Mouse (Mus musculus): Measurements from ENCODE around the gene Park7. TPM values are rescaled to one million over a fixed set of nuclear protein-coding genes. Genes with fewer than 3 reads are reported as not detected.
A peak's percentile ranks its signal among the peaks of the same experiment; 100 is the strongest.

Gene Park7
- total RNA-seq (2022), result 100 to 1,000 TPM; 239 to 338 (median 269) TPM

DNA sequence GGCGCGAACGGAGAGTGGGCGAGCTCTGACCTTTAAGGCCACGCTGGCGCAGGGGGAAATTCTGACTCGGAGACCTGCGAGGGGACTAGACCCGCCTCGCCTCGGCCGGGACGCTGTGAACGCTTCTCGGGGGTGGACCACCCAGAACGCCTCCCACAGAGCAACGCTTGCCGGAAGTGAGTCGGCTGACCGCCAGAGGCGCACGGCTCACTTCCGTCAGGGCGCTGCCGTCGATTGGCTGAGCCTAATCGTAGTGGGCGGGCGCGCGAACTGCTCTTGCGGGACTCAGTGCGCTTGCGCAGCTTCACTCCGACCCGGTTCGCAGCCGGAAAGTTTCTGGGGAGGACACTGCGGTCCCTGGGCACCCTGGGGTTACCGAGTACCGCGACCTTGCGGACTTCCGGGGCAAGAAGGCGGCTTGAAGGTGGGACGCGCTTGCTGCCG lies at the start of gene Park7, which contains the start of gene Tnfrsf9:
TSS of gene Park7 (minus strand) at position 148 of the 444 bp plus-strand sequence.
TSS of gene Tnfrsf9 (plus strand) at position 273 of the 444 bp plus-strand sequence.
- DNase-seq, result peak; percentile 96

DNA sequence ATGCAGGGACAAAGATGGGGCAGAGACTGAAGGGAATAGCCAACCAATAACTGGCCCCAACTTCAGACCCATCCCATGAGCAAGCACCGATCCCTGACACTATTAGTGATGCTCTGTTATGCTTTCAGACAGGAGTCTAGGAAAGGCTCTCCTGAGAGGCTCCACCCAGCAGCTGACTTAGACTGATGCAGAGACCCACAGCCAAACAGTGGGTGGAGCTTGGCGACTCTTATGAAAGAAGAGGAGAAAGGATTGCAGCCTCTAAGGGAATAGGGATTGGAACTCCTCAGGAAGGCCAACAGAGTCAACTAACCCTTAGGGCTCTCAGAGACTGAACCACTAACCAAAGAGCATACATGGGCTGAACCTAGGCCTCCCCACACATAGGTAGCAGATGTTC lies 49.5 kb upstream of the Park7 start:
- no peak for DNase-seq

DNA sequence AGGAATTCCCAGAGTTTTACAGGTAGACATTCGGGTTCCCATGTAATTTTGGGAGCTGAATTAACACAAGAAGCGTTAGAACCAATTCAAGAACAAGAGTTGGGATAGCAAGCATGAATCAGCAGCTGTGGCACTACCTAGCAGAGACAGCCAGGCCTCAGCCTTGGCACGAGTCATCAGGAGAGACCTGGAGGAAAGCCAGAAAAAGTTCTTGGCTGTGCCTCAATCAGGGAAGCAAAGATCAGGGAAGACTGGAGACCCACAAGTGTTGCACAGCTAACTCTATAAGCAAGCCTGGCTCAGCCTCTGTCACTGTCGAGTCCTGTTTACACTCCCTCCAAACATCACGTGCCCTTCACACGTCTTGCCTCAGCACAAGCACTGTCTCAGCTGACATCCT lies 48.0 kb upstream of the Park7 start:
- DNase-seq, result peak; percentile 71

DNA sequence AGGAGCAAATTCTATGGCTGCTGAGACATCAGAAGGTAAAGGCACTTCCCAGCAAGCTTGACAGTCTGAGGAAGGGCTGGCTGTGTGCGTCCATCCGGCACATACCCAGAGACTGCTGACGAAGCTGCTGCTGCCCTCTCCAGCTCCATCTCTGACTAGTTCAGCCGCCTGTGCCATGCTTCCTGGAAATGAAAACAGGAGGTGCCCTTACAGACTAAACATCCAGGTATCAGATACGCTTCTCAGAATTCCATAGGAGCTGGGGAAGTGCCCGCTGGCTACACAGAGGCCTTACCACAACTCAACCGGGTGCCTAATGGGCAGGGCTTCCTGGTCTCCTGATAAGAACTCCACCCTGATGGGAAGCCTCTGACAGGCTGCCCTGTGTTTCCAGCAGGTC lies 44.3 kb upstream of the Park7 start:
- DNase-seq, result no peak

DNA sequence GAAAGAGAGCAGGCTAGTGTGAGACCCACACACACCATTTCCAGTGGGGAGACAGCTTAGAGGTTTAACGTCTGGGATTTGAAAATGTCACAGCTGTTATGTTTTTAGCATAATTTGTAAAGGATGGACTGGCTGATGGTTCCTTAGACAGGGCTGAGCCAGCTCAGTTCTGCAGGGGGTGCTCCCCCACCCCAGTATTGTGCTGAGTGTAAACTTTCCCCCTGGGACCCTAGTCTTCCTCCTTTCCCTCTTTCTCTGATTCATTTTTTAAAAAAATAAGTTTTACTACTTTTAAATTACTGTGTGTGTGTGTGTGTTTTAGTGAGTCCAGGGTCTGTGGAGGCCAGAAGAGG lies 42.8 kb upstream of the Park7 start:
- DNase-seq, result no peak

DNA sequence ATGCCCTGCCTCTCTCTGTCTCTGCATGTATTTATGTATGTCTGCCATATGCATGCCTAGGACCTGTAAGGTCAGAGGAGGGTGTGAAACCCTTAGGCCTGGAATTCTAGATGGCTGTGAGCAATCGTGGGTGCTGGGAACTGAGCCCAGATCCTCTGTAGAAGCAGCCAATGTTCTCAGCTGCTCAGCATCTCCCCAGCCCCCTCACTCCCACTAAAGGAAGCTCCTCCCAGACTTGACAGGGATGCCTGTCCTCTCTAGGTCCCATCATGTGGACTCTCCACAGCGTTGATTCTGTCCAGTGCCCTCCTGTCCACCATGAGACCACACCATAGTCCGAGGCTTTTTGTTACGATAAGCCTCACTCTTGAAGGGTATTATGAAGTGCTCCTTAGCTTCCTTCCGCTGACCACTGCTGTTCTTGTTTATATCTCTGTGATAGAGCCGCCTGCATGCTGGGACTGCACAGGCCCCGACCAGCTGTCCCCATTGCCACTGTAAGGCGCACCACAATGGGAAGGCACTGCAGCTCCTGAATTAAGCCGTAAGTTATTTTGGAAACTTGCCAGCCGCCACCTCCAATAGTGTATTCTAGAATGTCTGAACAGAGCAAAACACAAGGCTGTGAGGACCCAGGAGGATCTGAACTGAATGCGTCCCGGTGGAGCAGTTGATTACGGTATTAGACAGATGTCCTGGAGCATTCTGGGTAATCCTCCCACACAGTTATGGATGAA lies 42.3 kb upstream of the Park7 start:
- DNase-seq, result no peak

DNA sequence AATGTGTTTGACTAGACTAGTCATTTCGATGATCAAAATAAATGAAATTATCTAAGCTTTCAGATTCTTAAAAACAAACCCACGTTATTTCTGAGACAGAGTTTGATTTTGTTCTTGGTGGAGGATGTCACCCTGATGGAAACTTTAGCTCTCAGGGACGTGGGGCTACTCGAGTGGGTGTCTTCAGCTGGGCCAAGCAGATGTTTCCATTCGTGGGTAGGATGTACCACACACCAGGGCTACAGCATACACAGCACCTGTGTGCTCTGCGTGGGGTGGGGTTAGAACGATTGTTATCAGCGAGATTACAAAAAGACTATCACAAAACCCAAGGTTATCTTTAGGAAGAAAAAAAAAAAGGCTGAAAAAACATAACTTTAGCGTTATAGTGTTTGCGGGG lies 36.7 kb upstream of the Park7 start:
- no peak for DNase-seq

DNA sequence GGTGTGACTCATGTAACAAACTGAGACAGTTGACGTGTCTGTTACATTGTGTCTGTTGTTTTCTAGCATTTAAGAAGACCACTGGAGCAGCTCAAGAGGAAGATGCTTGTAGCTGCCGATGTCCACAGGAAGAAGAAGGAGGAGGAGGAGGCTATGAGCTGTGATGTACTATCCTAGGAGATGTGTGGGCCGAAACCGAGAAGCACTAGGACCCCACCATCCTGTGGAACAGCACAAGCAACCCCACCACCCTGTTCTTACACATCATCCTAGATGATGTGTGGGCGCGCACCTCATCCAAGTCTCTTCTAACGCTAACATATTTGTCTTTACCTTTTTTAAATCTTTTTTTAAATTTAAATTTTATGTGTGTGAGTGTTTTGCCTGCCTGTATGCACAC lies 30.5 kb upstream of the Park7 start:
- DNase-seq, result no peak

DNA sequence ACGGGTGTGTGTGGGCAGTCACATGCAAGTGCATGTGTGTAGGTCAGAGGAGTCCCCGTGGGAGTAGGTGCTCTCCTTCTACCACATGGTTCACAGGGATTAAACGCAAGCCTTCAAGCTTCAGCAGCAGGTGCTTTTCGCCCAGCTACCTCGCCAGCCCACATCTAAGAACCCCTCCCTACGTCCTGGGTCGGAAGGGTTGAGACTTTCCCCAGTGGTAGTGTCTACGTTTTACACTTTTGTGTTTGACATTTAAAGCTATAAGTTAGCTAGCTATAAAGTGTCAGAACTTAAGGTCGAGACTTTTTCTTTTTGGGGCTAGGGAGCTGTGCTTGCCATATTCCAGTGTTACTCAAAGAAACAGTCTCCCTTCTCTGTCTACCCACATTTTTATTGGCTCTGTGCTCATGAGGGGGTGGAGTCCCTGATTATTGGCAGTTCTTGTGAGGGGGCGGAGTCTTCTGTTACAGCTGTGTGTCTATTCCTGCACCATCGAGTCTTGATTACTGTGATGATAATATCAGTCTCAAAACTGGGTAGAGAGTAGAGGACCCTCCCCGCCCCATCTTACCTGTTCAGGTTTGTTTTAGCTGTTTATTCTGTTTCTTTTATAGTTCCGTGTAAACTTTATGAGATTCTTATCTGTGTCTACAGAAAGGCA lies 25.9 kb upstream of the Park7 start:
- DNase-seq, result no peak

DNA sequence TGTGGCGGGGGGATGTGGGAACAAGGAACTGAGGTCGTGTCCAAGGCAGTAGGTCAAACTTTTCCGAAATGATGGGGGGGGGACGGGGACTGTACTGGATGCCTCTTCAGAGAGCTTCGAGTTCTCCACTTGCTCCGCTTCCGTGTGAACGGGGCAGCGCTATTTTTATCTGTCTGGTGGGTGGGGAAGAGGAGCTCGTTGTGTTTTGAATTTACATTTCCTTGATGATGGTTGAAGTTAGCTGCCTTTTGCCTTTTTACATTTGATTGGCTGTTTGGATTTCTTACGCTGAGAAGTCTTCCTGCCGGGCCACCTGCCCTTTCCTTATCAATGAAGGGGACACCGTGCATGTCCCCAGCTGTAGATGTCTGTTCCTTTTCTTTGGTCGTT lies 23.8 kb upstream of the Park7 start:
- no peak for DNase-seq

DNA sequence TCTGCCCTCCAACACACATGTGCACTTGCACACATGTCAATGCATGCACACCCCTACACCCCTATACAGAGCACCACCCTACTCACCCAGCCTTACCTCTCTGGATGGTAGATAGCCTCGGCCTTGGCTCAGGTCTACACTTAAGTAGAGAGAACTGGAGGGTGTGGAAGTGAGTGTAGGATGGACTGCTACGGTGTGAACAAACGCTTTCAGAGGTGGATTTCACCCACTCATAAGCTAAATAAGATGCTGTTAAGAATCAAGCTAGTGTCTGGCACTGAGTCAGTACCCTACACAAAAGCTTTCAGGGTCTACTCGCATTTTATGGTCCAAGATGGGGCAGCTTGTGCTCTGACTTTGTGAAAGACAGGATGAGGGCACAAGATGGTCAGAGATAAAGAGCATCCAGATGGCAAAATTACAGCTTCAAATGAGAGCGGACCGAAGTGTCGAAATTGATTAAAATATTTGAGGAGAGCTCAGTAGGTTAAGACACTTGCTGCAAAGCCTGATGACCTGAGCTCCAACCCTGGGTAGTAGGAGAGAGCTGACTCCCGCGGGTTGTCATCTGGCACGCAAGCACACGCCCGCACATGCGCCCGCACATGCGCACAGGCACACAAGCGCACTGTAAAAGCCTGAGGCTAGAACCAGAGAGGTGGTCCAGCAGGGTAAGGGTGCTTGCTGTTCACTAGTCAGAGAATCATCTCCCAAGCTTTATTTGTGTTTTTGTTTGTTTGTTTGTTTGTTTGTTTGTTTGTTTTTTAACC lies 23.2 kb upstream of the Park7 start:
- DNase-seq, result no peak

DNA sequence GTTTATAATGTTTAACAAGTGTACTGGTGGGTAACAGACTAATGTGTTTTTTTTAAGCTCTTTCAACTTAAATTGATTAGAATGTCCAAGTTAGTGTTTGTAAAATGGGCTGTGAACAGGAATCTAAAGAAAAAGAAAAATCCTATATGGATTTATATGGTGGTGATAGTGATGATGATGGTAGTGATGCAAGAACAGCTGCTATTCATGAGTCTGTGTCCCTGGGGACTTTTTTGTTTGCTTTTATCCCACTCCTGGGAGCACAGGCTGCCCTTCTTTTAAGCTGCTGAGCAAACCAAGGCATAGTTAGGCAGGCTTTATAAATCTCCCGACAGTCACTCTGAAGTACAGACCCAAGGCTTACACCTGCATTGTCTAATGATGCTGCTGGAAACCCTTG lies 19.3 kb upstream of the Park7 start:
- no peak for DNase-seq

DNA sequence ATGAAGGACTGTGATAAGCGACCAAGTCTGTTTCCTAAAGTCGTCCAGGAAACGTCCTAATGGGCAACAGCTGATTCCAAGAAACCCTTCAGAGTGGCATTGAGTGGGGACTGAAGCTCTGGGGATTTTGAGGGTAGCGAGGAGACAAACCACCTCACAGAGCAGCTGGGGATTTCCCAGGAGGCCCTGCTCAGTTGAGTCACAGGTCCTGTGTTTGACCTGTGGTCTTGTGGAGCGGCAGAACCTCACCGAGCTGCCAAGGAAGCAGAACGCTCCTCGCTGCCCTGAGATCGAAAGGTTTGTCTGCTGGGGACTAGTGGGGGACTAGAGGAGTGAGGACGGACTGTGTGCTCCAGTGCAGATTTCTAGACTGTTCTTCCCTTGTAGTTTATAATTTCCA lies 13.6 kb upstream of the Park7 start:
- no peak for DNase-seq

DNA sequence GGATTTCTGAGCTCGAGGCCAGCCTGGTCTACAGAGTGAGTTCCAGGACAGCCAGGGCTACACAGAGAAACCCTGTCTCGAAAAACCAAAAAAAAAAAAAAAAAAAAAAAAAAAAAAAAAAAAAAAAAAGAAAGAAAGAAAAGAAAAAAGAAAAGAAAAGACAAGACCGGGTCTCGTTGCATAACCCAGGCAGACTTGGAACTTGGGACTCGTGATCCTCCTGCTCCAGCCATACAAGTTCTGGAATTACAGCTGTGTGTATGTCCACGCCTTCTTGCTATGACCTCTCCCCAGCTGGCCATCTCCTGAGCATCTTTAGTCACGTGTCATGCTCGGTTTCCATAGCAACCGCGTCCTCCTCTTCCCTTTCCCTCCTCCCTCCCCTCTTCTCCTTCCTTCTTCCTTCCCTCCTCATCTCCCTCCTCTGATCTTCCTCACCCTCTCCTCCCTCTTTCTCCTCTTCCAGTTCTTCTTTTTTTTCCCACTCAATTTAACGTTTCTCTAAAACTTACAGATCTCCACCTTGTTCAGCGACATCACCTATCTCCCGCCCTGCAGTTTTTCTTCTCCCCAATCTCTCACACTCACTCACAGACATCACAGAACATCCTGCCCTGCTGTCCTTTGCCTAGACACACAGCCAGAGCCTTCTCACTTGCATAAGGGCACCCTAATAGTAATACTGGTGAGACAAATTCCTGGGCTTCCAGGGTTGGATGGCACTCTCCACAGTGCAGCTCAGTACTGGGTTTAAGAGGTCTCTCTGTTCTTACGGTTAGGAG lies 12.9 kb upstream of the Park7 start:
- DNase-seq, result no peak

DNA sequence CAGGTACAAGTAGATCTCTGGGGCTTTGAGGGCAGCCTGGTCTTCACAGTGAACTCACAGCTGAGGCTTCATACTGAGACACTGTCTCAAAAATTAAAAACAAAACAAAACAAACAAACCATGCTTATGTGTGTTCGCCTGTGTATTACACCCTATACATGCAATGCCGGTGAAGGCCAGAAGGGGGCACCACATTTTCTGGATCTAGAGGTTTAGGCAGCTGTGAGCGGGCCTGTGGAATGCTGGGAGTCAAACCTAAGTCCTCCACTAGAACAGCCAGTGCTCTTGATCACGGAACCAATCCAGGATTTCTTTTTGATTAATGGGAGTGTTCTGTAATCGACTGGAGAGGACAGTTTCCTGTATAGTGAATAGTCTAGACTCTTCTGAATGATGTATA lies 11.7 kb upstream of the Park7 start:
- no peak for DNase-seq

DNA sequence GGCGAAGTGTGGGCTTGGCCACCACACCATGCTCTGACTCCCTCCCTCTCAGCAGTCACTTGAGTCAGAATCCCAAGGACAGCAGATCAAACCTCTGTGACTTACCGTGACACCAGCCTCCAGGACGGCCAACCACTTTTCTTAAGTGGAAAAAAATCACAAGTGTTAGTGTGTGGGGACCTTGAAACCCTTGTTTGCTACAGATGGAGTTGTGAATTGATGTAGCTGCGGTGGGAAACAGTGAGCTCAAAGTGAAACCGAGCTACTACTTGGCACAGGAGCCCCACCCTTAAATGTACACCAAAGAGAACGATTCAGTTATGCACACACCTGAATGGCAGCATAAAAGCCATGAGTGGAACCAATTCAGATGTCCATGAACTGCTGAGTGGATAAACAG lies 10.7 kb upstream of the Park7 start:
- no peak for DNase-seq

DNA sequence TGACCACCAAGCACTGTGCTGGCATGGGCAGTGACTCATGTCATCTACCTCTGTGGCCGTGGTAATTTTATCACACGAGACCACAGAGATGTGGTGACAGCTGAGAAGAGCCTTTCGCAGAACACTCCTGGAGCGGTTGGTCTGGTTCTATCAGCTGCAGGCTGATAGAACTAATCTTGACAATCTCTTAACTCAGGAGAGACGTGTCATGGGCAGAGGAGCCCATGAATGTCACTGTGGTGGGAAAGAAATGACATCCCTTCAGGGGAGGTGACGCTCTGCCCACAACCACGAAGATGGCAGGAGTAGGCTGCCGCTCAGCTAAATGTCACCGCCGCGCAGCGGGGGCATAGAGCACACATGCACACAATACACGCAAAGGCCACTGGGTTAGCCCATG lies 10.1 kb upstream of the Park7 start:
- no peak for DNase-seq

DNA sequence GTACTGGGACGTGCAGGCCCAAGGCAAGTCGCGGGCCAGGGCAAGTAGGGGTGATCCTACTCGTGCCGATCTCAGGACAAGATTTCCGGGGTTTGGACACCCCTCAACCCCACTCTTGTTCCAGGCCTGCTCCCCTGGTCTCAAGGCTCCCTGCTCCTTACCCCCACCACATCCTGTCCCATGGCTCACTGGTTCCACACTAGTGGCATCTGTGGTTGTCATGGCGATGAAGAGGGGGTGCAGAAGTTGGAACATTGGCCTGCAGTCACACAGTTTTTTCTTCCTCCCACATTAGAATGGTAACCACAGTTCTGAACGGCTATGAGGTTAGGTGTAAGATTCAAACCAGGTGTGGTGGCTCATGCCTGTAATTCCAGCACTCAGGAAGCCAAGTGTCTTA lies 7.0 kb upstream of the Park7 start:
- no peak for DNase-seq

DNA sequence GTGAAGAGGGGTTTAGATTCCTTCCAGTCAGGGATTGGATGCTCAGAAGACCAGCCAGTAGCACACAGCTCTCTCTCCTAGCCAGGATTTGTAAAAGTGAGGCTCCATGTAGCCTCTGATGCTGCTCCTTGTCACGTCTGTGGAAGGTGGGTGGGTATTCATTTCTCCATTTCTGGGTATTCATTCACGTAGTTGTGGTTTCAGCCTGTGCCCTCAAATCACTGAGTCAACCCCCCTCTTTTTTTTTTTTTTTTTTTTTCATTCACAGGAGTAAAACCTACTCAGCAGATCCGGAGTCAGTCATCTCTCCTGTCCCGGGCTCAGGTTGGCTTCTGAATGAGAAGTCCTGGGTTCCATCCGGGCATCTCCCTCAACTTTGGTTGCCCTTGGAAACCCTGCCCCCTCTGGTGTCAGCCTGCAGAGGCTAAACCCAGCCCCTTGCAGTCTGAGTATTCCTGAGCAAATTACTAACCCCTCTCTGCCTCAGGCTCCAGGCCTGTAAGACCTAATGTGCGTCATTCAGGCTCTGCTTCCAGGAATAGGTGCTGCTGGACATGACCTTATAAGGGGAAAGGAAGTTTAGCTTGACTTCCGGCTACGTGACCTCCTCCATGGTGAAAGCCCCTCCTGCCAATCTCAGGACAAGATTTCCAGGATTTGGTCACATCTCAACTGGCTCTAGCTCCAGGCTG lies 3.2 kb upstream of the Park7 start:
- DNase-seq, result no peak

DNA sequence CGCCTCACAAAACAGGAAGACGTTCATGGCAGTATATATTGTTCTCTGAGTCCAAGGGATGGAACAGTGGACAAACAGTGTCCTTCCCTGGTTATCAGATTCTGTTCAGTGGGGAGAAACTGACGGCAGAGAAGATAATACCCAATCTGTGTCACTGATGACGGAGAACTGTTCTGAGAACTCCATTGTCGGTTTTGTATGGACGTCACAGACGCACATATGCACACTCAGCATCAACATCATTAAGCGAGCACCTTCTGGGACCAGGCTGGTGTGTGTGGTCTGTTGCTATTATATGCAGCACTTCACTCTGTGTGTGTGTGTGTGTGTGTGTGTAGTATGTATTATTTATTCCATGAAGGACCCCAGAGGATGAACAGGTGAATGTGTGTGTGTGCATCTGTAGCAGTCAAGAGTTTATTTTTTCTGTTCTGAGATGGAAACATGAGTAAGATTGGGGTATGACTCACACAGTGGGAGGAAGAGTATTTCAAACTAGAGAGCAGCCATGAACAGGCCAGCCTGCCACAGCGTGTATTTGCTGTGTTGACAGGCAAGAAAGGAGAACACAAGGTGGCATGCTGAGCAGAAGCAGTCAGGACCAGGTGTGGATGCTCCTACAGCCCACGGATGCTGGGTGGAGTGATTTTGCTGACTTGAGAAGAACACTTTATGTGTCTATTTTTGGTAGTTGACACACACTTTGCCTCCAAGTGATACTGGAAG lies 1.1 kb upstream of the Park7 start:
- no peak for DNase-seq

DNA sequence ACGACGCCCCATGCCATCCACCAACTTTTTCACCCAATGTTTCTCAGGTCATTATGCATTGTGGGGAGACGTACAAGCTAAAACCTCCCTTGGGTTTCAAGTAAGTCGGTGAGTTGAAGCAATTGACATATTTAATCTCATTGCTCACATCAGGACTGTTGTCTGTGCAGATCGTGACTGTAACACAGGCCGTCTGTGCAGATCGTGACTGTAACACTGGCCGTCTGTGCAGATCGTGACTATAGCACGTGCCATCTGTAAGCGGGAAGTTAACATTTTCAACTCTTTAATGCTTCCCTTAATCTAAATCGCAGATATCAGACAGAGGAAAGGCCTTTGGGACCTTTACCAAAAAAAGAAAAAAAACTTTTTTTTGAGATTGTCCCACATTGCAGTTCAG lies 494 bp downstream of the Park7 start:
- DNase-seq, result no peak
